Mouse (Mus musculus) liver, embryonic 14.5 days (tissue): ENCODE results near the gene Ifih1. TPM values are rescaled to one million over a fixed set of nuclear protein-coding genes. Genes with fewer than 3 reads are reported as not detected.

Experiments
- ATAC-seq: fragments of 200-750 bp; cut with Nextera tagmentation; 2 replicates; pipeline ENCODE4 v1.8.0; 2017; ENCODE audit warnings: moderate number of reproducible peaks, mild to moderate bottlenecking, moderate library complexity; ENCODE audit not compliant: insufficient read depth
- DNase-seq, 3 experiments: peaks; one replicate each; pipeline ENCODE4 v3.0.0-alpha.2; 2012 to 2013; ENCODE audit warnings: low read depth in 3 of 3, low spot score in 3 of 3
- H3K27ac ChIP-seq: fragments of 300-500 bp; sonication (generic); 2 replicates; pipeline ENCODE4 v1.5.1; 2014; ENCODE audit warnings: moderate library complexity, mild to moderate bottlenecking, control low read depth, inconsistent platforms
- H3K27me3 ChIP-seq: fragments of 300-500 bp; sonication (generic); 2 replicates; pipeline ENCODE4 v1.6.1; 2014; ENCODE audit warnings: mild to moderate bottlenecking, low read length, moderate library complexity; ENCODE audit not compliant: control insufficient read depth, insufficient read depth
- H3K36me3 ChIP-seq: fragments of 300-500 bp; sonication (generic); replicated peaks from 2 replicates; pipeline ENCODE4 v1.6.1; 2014; ENCODE audit warnings: low read depth; ENCODE audit not compliant: control insufficient read depth, insufficient read depth
- H3K4me1 ChIP-seq, 2 experiments: fragments of 200-500 bp in 1 of 2; fragments of 300-500 bp in 1 of 2; sonication (generic) in 1 of 2; replicated peaks; 2 replicates each; pipeline ENCODE4 v1.6.1; 2012 to 2014; ENCODE audit warnings: antibody characterized with exemption in 1 of 2, inconsistent platforms in 1 of 2, low read length in 1 of 2; ENCODE audit not compliant: control insufficient read depth in 2 of 2, insufficient read depth in 2 of 2
- H3K4me2 ChIP-seq: fragments of 300-500 bp; sonication (generic); 2 replicates; pipeline ENCODE4 v1.6.1; 2014; ENCODE audit warnings: low read depth, mild to moderate bottlenecking, control low read depth, moderate library complexity
- H3K4me3 ChIP-seq, 2 experiments: fragments of 200-500 bp in 1 of 2; fragments of 300-500 bp in 1 of 2; sonication (generic) in 1 of 2; 2 replicates each; pipeline ENCODE4 v1.5.1; 2012 to 2014; ENCODE audit warnings: low read depth in 2 of 2, low read length in 2 of 2, mild to moderate bottlenecking in 2 of 2, control low read depth in 1 of 2, inconsistent platforms in 1 of 2, moderate library complexity in 1 of 2; ENCODE audit not compliant: insufficient read depth in 1 of 2
- H3K9ac ChIP-seq: fragments of 300-500 bp; sonication (generic); replicated peaks from 2 replicates; pipeline ENCODE4 v1.6.1; 2014; ENCODE audit warnings: mild to moderate bottlenecking, control low read depth, moderate library complexity
- H3K9me3 ChIP-seq: fragments of 300-500 bp; sonication (generic); 2 replicates; pipeline ENCODE4 v1.6.1; 2016; ENCODE audit warnings: low read length, mixed read lengths; ENCODE audit not compliant: control insufficient read depth
- CTCF ChIP-seq: IDR thresholded peaks from 2 replicates; pipeline ENCODE4 v1.5.1; 2016; ENCODE audit warnings: antibody characterized with exemption, low read depth, control low read depth
- EP300 ChIP-seq: IDR thresholded peaks from 2 replicates; pipeline ENCODE4 v1.6.1; 2016; ENCODE audit warnings: antibody characterized with exemption, low read depth
- WGBS: fragments of 180-500 bp; shearing (Covaris S2); extraction: QIAGEN DNeasy Blood & Tissue Kit; methylation state at CpG from one replicate; pipeline ENCODE4 v1.1.7; 2014; ENCODE audit not compliant: insufficient replicate concordance; 5-methylcytosine and 5-hydroxymethylcytosine counted together
- polyA plus RNA-seq, 2 experiments: library from polyadenylated mRNA; depleted of rRNA in 1 of 2; stranded (reverse) in 1 of 2; unstranded in 1 of 2; fragments of >200 nt; fragmentation: Nextera tagmentation in 1 of 2; extraction: Ambion mirVana in 1 of 2; gene quantifications; 2 replicates each; pipeline versions ENCODE4 v1.2.1 to v1.2.3; 2012 to 2014

Ifih1 gene
- polyA plus RNA-seq, 2 experiments: 1.5 to 2.9 TPM

DNA sequence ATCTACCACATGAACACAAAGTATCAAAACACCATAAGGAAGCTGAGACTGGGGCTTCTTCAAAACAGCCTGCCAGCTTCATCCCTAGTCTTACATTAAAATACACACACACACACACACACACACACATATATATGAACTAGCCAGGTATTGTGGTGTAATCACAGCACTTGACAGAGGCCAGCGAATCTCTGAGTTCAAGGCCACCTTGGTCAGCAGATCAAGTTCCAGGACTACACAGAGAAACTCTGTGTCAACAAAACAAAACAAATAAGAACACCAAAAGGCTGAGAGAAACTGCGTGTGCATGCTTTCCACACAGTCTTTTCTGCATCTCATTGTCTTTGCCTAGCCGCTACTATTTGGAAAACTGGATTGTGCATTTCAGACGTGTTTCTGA, 6.4 kb upstream of the Ifih1 start:
- no peaks in the 10 kb centered on the region for H3K4me1 ChIP-seq
- WGBS: 50% methylated on average over 4 of the region's 4 CpGs
- ATAC-seq (no peak), DNase-seq (no peak)
- no peak overlapping the region for H3K4me2 ChIP-seq
- H3K9me3 ChIP-seq: no peaks in the 10 kb centered on the region
- no peaks in the 10 kb centered on the region for H3K27me3 ChIP-seq
- TF ChIP-seq CTCF: no peak
- no peak for TF ChIP-seq EP300
- H3K9ac ChIP-seq: no peak overlapping the region
- H3K4me3 ChIP-seq: no peak overlapping the region
- H3K27ac ChIP-seq: no peak overlapping the region
- no peaks in the 10 kb centered on the region for H3K36me3 ChIP-seq

DNA sequence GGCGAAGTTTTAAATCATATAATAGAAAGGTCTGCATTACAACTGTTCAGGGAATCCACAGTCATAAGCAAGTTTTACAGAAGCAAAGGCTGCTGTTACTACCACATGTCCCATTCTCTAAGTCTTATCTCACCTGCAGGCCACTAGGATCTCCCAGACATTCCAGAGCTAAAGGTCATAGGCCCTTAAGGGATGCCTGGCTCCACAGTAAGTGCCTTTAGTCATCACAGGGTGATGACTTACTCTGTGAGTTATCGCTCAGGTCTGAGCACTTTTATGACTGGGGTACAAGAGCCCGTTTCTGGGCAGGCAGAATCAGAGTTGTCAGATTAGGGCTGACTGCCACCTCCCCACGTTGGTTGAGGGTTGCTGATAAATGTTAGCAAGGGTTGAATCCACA, 5.8 kb upstream of the Ifih1 start:
- no peak overlapping the region for H3K27ac ChIP-seq
- no peak overlapping the region for H3K4me2 ChIP-seq
- no peak overlapping the region for H3K9ac ChIP-seq
- no peak for ATAC-seq
- H3K36me3 ChIP-seq: no peaks in the 10 kb centered on the region
- WGBS: 29% methylated on average over 4 of the region's 4 CpGs
- no peak overlapping the region for H3K4me3 ChIP-seq
- TF ChIP-seq CTCF (no peak), EP300 (no peak)
- H3K9me3 ChIP-seq: no peaks in the 10 kb centered on the region
- DNase-seq: no peak
- H3K4me1 ChIP-seq: no peaks in the 10 kb centered on the region
- no peaks in the 10 kb centered on the region for H3K27me3 ChIP-seq

DNA sequence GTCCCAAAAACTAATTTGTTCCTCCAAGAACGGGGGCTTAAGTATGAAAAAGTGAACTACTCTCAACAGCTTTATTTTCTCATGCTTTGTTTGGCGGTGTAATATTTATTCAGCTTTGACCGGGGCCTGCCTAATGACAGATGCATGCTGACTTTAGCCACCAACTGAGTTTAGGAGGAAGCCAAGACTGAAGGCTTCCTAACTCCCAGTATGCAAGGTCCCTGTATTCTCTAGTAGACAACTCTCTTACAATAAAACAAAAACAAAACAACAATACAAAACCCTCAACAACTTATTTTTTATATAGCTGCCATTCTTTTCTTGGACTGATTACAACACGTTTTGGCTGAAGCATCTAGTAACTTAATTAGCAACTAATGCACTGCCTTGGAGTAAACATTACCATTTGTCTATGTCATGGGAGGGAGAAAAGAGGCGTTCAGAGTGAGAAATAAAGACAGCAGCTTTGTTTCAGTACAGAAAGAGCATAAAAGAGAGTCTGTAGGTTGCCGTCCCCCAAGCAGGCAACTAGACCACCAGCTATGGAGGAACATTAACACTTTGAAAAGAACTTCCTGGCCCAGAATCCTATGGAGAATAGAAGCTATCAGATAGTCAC, 725 bp upstream of the Ifih1 start:
- WGBS: 29% methylated on average over 6 of the region's 6 CpGs
- no peak overlapping the region for H3K27ac ChIP-seq
- H3K9ac ChIP-seq: peak overlapping the region; percentile 79
- H3K4me1 ChIP-seq: peaks cover 7 to 9% of the 10 kb centered on the region in 2 experiments
- no peak for ATAC-seq
- peak overlapping the region; percentile 64 to 70 for H3K4me3 ChIP-seq
- peak overlapping the region; percentile 87 for H3K4me2 ChIP-seq
- no peak for DNase-seq
- H3K36me3 ChIP-seq: no peaks in the 10 kb centered on the region
- no peaks in the 10 kb centered on the region for H3K27me3 ChIP-seq
- H3K9me3 ChIP-seq: no peaks in the 10 kb centered on the region
- TF ChIP-seq EP300: no peak
- no peak for TF ChIP-seq CTCF

DNA sequence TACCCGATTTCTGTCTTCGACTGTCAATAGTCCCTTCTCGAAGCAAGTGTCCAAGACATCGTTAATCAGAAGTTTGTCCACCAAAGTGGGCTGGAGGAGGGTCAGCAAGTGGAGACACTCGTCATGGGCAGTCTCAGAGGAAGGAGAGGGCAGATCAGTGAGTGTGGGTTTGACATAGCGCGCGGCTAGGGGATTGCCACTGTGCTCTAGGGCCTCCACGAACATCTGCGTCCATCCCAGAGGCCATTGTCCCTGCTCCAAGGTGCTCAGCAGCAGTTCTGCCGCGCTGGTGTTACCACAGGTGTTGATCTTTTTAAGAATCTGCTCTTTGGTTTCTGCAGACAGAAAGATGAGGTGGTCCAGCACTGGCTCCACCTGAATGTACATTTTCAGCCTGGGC, 580 bp downstream of the Ifih1 start:
- no peak for TF ChIP-seq CTCF
- no peak for TF ChIP-seq EP300
- peak overlapping the region; percentile 87 for H3K4me2 ChIP-seq
- H3K36me3 ChIP-seq: no peaks in the 10 kb centered on the region
- WGBS: 21% methylated on average over 12 of the region's 12 CpGs
- H3K27me3 ChIP-seq: no peaks in the 10 kb centered on the region
- no peak overlapping the region; the same call in 1 of the 2 replicates for H3K27ac ChIP-seq
- ATAC-seq (peak; percentile 47), DNase-seq (no peak)
- H3K9ac ChIP-seq: peak overlapping the region; percentile 79
- peak overlapping the region; percentile 64 to 70 for H3K4me3 ChIP-seq
- H3K4me1 ChIP-seq: peaks cover 7 to 9% of the 10 kb centered on the region in 2 experiments
- H3K9me3 ChIP-seq: no peaks in the 10 kb centered on the region

DNA sequence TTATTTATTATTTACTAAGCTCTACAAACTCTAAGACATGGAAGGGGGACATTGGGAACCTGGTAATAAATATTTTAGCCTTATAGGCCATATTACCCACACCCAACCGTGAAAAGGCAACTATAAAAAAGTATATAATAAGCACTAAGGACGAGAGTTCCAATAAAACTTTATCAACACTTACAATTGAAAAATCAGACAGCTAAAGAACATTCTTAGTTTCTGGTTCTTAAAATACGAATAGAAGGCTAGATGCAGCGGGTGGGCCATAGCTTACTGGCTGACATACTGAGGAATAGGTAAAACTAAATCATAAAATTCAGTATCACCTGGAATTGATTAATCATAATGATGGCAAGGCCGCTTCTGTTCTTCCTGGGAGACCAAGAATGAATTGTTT, 1.2 kb downstream of the Ifih1 start:
- Histone ChIP-seq H3K9ac (peak overlapping the region; percentile 79), H3K27me3 (no peaks in the 10 kb centered on the region), H3K9me3 (no peaks in the 10 kb centered on the region), H3K4me1 (peaks cover 7 to 9% of the 10 kb centered on the region in 2 experiments), H3K36me3 (no peaks in the 10 kb centered on the region), H3K4me2 (peak overlapping the region; percentile 87), H3K4me3 (peak overlapping the region in 1 of 2 experiments; percentile 64; a peak in 3 of 4 replicates), H3K27ac (no peak overlapping the region)
- no peak for ATAC-seq
- 72% methylated on average over 5 of the region's 5 CpGs for WGBS
- TF ChIP-seq EP300: no peak
- no peak for TF ChIP-seq CTCF
- DNase-seq: no peak
